Mouse (Mus musculus): Measurements from ENCODE around the gene Vac14.

Vac14 gene

DNA sequence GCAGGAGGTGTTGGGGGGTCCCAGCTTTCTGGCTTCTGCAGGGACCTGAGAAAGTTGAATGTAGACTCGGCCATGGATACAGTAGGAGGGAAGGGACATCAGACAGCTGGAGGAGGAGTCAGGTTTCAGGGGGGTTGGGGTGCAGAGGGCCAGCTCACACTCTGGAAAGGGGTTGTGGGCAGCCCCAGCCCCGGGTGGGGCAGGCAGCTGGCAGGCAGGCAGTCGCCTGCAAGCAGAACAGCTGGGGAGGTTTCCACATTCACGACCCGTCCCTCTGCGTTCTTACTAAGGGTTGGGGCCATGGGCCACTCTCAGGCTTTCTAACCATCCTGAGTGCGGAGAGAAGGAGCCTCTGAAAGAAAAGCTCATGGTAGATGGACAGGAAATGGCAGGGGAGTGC is 98.7 kb downstream of the Vac14 start:
- CTCF ChIA-PET = interaction anchor here in 1 of 4 experiments (1.7 kb wide), 1 partner anchor 10 kb away, joined by 5 read pairs; no protein-coding TSS in a partner anchor
- POLR2A ChIA-PET = interaction anchor here in 1 of 4 experiments (0.7 to 1.1 kb wide), 3 partner anchors 9 to 166 kb away, joined by 3 read pairs; no protein-coding TSS in a partner anchor

DNA sequence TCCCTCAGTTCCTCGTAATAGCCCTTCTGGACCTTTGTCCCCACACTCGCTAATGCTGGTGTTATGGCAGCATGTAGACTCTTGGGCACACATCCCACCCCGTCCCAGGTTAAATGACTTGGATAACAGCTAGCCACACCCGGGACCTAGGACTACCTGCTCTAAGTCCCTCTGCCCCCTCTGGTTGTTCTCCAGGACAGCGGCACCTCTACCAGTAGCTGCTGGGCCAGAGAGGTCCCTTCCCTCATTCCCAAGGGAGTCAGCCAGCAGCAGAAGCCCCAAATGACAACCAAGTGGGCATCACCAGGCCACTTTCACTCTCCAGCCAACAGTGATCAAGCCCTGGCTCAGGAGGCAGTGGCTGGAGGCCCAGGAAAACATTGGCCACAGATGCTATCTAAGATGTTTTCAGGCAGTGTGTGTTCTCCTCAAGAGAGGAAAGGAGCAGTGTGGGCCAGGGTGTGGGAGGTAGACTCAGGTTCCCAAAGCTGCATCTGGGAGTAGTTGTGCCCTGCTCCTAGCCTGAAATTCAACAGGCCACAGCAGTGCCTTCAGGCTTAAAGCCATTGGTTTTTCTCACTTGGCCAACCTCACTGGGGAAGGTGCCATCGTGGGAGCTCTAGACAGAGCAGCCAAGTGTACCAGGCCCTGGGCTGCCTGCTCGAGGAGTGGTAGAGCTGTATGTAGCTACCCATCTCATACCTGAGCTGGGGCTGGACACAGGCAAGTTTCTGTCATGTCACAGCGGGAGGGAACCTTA is 100.0 kb downstream of the Vac14 start:
- ChIA-PET CTCF (interaction anchor here in 2 of 4 experiments (1.2 to 1.7 kb wide), 2 partner anchors 9 kb away, joined by 5 read pairs; no protein-coding TSS in a partner anchor), POLR2A (interaction anchor here in 2 of 4 experiments (0.6 to 5.8 kb wide), 5 partner anchors 9 to 165 kb away, joined by 3 to 17 read pairs (median 4); no protein-coding TSS in a partner anchor)

DNA sequence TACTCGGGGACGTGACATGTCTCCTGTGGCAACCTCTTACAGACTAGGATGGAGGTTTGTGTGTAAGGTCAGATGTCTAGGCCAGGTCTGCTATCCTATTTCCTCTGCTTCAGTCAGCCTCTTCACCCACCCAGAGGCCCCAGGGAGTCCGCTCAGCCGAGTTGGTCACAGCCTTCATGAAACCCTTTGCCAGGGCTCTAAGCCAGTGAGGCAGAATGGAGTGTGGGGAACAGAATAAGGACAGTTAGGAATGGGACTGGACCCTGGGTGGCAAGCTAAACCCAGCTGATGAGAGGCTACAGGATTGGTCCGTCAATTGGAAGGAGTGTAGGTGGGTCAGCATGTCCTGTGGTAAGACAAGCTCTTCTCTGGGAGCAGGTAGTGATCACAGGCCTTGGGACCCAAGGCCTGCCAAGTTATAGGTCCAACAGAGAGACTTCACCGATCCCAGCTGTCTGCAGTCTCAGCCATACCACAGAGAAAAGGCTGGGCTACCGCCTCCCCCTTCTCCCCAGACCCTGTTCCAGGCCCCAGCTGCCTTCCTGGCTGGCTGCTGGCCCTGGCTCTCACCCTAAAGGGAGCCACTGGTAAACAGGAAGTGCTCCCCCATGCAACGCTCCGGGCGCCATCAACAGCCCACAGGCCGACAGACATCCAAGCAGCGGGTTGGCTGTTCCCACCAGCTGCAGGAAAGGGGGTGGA is 100.7 kb downstream of the Vac14 start:
- POLR2A ChIA-PET = interaction anchor here in 2 of 4 experiments (0.9 to 5.8 kb wide), 8 partner anchors 10 to 492 kb away, joined by 3 to 17 read pairs (median 4); no protein-coding TSS in a partner anchor
- CTCF ChIA-PET = interaction anchor here in 1 of 4 experiments (1.2 kb wide), 1 partner anchor 8 kb away, joined by 5 read pairs; no protein-coding TSS in a partner anchor

DNA sequence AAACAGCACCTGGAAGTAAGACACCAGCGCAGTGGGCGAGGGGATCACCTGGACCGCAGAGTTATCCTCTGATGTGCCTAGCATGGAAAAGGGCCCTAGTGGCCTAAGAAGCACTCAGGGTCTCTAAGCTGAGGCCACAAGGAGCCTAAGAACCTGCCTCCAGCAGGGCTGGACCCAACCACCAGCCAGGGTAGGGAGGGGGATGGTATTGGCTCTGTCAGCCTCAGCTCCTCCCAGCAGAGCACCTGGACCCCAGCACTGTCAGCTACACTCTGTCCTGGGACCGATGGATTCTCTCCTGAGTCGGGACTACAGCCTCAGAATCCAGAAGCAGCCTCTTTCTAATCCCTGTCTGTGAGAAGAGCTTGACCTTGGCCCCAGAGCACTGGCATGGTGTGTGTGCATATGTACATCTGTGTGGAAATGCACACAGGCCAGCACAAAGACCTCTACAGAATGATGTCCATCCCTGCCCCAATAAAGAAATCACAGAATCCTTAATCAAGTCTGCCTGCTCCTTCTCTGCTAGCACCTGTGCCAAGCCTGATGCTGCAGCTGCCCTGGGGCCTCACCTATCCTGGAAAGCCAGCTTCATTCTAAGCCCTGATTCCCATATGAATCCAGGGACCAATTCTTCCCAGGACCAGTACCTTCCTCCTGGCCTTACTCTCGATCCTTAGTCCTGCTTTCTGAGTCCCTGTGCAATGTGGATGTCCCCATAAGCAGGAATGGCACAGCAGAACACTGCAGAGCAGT is 101.7 kb downstream of the Vac14 start:
- ChIA-PET POLR2A (interaction anchor here in 3 of 4 experiments (0.8 to 5.8 kb wide), 23 partner anchors 10 to 493 kb away, joined by 3 to 17 read pairs (median 4); partner anchors contain the start of gene Vac14 (in 1 of the 3)), CTCF (no interaction called here)

DNA sequence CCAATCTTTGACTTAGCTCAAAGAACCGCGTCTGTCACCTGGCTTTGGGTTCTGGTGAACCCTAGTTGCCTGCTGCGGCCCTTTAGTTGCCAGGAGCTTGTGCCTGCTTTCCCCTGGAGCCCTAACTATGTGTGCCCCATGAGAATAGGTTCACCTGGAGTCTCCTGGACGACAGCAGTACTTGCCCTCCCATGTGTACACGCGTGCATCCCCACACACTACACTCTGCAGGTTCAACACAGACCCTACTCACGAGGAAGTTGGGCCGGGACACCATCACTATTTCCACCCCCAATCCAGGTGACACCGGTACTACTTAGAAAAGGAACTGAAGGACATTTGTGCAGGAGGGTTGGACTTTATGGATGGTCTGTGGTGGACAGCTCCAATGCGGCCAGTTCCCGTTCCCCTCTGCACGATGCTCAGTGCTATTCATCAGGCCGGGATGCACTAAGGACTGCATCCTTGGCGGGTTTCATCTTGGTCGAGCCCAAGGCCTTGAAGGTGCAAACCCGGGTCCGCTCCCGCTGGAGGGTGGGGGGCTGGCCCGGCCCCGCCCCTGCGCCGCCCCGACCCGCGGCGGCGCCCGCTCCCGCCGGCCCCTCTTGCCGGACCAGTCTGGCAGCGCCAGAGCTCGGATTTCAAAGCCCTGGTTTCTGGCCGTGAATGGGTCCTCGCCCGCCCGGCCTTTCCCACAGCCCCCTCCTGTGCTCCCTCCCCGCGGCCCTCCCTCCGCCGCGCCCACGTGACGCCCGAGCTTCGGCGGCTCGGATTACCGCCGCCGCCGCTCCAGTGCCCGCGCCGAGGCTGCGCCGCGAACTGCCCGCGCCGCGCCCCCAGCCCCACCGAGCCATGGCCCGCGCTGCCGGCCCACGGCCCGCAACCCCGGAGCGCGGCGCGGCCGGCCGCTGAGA is 102.6 kb downstream of the Vac14 start, which contains the start of gene Mtss1l:
TSS of gene Mtss1l (plus strand) at position 792 of the 914 bp plus-strand sequence.
- ChIA-PET POLR2A (interaction anchor here in 3 of 4 experiments (0.6 to 5.8 kb wide), 30 partner anchors 9 to 373 kb away, joined by 3 to 17 read pairs (median 4); partner anchors contain the start of genes Cog4 (in 1 of the 3), Fuk (in 1 of the 3), Sf3b3 (in 1 of the 3) and Vac14 (in 1 of the 3)), CTCF (interaction anchor here in 3 of 4 experiments (0.6 to 1.0 kb wide), 3 partner anchors 22 to 92 kb away, joined by 3 to 12 read pairs (median 4); no protein-coding TSS in a partner anchor)

DNA sequence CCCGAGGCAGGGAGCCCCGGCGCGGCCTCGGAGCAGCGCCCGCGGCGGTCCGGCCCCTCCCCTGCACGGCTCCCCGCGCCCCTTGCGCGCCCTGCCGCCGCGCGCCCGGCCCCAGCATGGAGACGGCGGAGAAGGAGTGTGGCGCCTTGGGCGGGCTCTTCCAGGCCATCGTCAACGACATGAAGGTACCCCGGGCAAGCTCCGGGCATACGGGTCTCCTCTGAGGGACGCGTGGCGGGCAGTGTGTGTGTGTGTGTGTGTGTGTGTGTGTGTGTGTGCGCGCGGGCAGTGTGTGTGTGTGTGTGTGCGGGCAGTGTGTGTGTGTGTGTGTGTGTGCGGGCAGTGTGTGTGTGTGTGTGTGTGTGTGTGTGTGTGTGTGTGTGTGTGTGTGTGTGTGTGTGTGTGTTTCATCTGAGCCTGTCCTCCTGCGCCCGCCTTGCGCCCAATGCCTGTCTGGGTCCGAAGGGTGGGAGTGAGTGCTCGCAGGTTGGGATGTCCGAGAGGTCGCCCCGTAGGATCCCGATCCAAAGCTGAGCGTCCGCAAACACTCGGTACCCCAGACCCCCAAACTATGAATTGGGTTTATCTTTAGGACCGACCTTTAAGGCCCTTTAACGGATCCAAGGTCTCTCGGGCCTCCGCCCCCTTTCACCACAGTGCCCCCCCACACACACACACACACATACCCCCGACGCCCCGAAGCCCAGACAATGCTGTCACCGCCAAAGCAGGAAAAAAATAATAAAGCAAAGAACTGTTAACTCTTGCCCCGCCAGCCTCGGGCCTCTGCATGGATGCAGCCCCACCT is 103.4 kb downstream of the Vac14 start:
- ChIA-PET POLR2A (interaction anchor here in 3 of 4 experiments (0.9 to 5.8 kb wide), 15 partner anchors 8 to 372 kb away, joined by 3 to 17 read pairs (median 4); partner anchors contain the start of genes Fuk (in 1 of the 3) and Vac14 (in 1 of the 3)), CTCF (interaction anchor here in 3 of 4 experiments (0.6 to 1.0 kb wide), 5 partner anchors 23 to 184 kb away, joined by 3 to 12 read pairs (median 6); no protein-coding TSS in a partner anchor)

DNA sequence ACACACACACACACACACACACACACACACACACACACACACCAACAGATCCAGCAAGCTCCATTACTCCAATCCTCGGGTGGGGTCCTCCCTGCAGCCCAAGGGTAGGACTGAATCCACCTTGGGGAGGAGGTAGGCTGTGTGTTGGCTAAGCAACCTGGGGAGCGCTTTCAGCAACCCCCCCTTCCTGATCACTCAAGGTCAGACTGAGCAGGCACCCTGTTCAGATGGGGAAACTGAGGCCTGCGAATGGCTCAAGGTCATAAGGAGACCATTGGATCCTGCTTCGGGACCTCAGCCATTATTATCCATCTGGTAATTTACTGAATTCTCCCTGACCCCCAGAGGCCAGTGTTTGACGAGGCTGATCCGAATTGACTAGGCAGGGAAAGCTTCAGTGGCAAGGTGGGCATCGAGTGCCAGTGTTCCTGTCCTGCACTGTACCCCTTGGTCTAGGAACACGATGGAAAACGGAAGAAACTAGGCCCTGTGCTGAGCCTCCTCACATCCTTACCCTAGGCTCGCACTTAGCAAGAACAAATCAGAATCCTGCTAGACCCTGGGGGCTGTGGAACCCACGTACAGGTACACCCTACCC is 104.1 kb downstream of the Vac14 start:
- POLR2A ChIA-PET = interaction anchor here in 2 of 4 experiments (0.9 to 5.8 kb wide), 6 partner anchors 14 to 230 kb away, joined by 3 to 17 read pairs (median 6); no protein-coding TSS in a partner anchor
- CTCF ChIA-PET = interaction anchor here in 1 of 4 experiments (0.5 to 0.7 kb wide), 3 partner anchors 54 to 183 kb away, joined by 4 to 8 read pairs (median 6); no protein-coding TSS in a partner anchor

DNA sequence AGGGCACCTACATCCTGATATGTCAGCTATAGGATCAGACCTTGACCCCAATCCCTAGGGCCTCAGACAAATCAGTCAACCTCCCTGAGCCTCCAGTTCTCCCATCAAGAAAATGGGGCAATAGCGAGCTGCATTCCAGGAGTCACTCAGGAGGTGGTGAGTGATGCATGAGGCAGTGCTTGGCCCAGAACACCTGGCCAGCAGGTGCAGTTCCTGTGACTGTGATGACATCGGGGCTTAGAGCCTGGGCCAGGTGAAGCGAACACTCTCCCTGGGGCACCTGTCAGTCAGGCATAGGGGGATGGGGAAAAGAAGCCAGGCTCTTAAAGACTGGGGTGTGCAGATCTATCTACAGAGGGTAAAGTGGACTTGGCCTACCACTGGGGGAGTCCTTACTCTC is 106.1 kb downstream of the Vac14 start:
- ChIA-PET CTCF (interaction anchor here in 2 of 4 experiments (0.8 to 1.3 kb wide), 3 partner anchors 10 to 237 kb away, joined by 3 to 4 read pairs (median 3); no protein-coding TSS in a partner anchor), POLR2A (interaction anchor here in 2 of 4 experiments (0.5 to 5.8 kb wide), 5 partner anchors 22 to 237 kb away, joined by 3 to 17 read pairs (median 3); no protein-coding TSS in a partner anchor)

DNA sequence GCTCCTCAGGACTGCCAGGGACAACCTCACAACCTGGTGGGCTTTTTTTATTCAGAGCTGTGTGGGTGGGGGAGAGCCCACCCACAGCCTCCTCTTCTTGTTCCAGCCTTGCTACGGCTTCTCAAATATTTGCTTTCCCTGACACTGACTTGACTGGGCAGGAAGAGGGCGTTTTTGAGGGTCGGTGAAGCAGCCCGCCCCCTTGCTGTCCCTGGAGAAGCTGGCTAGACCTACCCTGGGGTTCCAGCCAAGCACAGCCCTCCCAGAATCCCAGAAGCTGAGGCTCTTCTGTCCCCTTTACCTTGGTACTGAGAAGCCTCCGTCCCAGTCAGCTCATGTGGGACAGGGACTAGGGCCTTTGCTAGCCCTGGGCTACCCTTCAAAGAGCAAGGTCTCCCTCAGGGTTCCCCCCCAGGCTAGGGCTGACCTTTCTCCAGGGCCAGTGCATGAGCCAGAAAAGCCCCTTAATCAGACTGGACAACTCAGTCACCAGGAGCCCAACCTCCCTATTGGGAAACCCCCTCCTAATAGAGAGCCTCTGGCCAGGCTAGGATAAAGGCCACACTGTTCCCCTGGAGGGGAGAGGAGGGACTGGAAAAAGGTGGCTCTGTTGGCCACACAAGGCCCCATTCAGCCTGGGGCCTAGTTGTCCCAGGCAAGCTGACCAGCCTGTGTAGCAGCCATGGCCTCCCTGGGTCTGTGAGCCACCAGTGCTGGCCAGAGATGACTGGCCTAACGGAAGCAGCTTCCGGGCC is 106.9 kb downstream of the Vac14 start:
- ChIA-PET CTCF (interaction anchor here (0.5 to 1.9 kb wide), 6 partner anchors 11 to 1020 kb away, joined by 3 to 6 read pairs (median 4); no protein-coding TSS in a partner anchor), POLR2A (interaction anchor here in 2 of 4 experiments (0.9 to 2.0 kb wide), 6 partner anchors 8 to 298 kb away, joined by 3 to 8 read pairs (median 4); no protein-coding TSS in a partner anchor)

DNA sequence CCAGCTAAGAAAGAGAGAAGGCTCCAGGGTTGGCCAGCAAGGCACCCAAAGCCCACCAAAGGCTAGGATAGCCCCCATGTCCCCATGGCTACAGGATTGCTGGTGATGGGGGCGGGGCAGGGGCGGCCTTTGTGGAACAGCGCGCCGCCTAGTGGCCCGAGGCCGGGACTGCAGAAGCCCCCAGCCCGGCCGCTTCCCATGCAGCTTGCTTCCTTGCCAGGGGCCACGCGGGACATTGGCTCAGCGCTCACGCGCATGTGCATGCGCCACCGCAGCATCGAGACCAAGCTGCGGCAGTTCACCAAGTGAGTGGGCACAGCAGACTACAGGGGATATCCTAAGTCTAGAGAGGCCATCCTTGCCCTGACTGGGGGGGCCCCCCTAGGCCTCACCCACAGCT is 108.5 kb downstream of the Vac14 start:
- POLR2A ChIA-PET = interaction anchor here in 3 of 4 experiments (0.5 to 2.4 kb wide), 27 partner anchors 9 to 373 kb away, joined by 3 to 10 read pairs (median 4); partner anchors contain the start of genes Vac14 (in 2 of the 3) and Il34 (in 1 of the 3)
- CTCF ChIA-PET = interaction anchor here (0.5 to 2.7 kb wide), 51 partner anchors 8 to 581 kb away, joined by 3 to 15 read pairs (median 4); partner anchors contain the start of genes Sf3b3 (in 1 of the 4) and St3gal2 (in 1 of the 4)

DNA sequence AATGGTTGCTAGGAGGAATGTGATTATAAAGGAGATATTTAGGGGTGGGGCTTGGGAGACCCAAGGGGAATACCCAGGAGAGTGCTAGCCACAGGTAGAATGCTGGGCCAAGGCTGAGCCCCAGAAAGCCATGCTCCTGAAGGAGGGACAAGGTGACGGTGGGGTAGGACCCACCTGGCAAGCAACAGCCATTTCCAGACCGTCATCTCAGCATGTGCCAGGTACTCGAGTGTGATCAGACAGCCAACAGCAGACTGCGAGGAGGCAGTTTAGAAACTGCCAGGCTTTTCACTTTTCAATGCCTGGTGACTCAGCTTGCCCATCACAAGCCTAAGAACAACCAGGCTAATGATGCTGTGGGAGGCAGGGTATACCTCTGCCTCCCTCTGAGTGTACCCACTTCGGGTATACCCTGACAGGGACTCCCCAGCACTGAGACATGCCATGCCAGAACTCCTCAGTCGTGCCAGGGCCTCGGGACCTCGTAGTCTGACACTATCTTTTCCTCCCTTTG is 113.0 kb downstream of the Vac14 start:
- CTCF ChIA-PET = no interaction called here

DNA sequence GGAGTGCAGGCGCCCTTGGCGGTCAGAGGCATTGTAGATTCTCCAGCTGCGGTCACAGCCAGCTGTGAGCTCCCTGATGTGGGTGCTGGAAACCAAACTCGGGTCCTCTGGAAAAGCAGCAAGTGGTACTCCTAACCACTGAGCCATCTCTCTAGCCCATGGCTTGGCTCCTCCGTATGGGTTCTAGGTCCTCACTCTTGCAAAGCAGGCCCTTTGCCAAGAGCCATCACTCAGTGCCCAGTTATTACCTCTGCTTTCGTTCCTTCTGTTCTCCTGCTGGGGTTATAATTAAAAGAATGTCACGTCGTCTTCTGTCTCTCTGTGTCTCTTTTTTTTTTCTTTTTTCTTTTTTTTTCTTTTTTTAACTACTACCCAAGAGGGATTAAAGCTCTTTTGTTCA is 114.7 kb downstream of the Vac14 start:
- ChIA-PET POLR2A (interaction anchor here in 2 of 4 experiments (0.6 to 1.4 kb wide), 3 partner anchors 34 to 803 kb away, joined by 3 to 7 read pairs (median 4); no protein-coding TSS in a partner anchor), CTCF (interaction anchor here in 1 of 4 experiments (0.7 kb wide), 1 partner anchor 418 kb away, joined by 3 read pairs; no protein-coding TSS in a partner anchor)

More for the DNA sequence above, 113.0 kb downstream of the Vac14 start:
- POLR2A ChIA-PET = no interaction called here

DNA sequence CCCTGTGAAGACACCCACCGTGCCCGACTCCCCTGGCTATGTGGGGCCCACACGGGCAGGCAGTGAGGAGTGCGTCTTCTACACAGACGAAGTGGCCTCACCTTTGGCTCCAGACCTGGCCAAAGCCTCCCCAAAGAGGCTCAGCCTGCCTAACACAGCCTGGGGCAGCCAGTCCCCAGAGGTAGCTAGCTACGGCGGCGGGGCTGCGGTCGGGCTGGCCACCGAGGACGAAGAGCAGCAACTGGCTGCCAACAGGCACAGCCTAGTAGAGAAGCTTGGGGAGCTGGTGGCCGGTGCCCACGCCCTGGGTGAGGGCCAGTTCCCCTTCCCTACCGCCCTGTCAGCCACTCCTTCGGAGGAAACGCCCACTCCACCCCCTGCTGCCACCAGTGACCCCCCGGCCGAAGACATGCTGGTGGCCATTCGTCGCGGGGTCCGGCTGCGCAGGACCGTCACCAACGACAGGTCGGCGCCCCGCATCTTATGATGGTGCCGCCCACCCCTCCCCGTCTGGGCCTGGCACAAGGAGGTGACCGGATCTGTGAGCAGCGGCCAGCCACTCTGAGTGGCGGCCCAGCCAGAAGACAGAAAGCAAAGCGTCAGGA is 120.3 kb downstream of the Vac14 start:
- ChIA-PET POLR2A (interaction anchor here in 2 of 4 experiments (0.9 to 1.8 kb wide), 6 partner anchors 9 to 141 kb away, joined by 3 to 9 read pairs (median 4); no protein-coding TSS in a partner anchor), CTCF (interaction anchor here (0.5 to 2.1 kb wide), 5 partner anchors 9 to 638 kb away, joined by 3 to 7 read pairs (median 3); no protein-coding TSS in a partner anchor)

All from embryonic stem cell, embryonic (primary cell).